Mouse (Mus musculus) spleen, adult 2 months (tissue): ENCODE results near the gene Gm47995.

Source experiments
- CTCF ChIP-seq: fragments of 200-500 bp; IDR thresholded peaks from 2 replicates; pipeline ENCODE4 v1.5.1; 2011; ENCODE audit warnings: mild to moderate bottlenecking, inconsistent platforms; ENCODE audit not compliant: insufficient read depth, insufficient read length, insufficient replicate concordance; ENCODE audit errors: extremely low read depth
- POLR2A ChIP-seq: fragments of 200-500 bp; IDR thresholded peaks from 2 replicates; pipeline ENCODE4 v1.6.1; 2011; ENCODE audit warnings: low read depth, low read length, inconsistent platforms

DNA sequence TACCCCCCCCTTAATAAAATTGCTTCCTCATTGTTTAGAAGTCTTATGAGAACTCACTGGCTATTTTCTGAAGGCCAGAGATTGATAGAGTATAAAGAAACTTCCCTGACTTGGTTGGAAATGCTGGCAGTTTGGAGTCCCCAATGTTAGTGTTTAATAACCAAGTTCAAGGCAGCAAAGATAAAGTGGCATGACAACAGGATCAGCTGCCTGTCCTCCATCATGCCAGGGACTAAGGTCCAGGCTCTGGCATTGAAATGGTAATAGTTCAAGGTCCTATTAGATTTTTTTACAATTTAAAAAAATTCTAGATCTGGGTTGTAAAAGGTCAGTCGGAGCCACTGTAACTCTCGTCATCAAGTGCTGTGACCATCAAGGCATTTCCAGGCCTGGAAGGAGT is 47.2 kb upstream of the Gm47995 start:
- TF ChIP-seq CTCF (no peak), POLR2A (no peak)
